Mouse (Mus musculus): Measurements from ENCODE around the gene Cbx5.

GRCm38 (mm10) chr15:103280817-103281464 is 41.3 kb upstream of the Cbx5 start:
- TF ChIP-seq TAL1 (IDR thresholded peaks at IDR 0.05; ENCODE audit: low read length) (no peak), GATA1 (IDR thresholded peaks at IDR 0.05; ENCODE audit: low read length) (no peak)
